Mouse (Mus musculus): ENCODE measurements at regions not wholly inside any gene's neighbourhood (a gene's known extent, or its start where the extent isn't known, plus 50 kb on each side); places are given as distances from the start of the nearest gene placed in this dataset.

DNA sequence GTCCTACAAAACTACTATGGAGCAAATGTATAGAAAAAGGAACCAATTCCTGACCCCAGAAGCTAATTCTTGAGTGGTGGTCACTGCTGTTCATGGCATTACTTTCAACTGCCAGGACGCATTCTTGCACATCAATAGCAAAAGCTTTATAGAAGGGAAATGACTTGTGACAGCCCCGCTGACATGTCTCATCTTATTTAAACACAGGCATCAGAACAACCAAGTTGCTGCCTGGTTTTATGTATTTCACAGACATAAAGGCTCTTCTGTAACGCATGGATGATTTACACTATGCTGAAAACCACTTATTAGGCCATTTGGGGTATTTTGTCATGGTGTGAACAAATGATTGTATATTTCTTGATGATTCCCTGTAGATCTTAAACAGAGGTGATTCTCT, 228.1 kb downstream of the Fat4 start:
- TF ChIP-seq CTCF (IDR thresholded peaks at IDR 0.05; ENCODE audit: low read depth, low read length) (no peak), EP300 (IDR thresholded peaks at IDR 0.05; ENCODE audit: insufficient read depth, low read depth, low read length) (no peak)
